Mouse (Mus musculus): ENCODE measurements around the gene Zfp983. TPM values are rescaled to one million over a fixed set of nuclear protein-coding genes. Genes with fewer than 3 reads are reported as not detected.

The Zfp983 gene
- polyA plus RNA-seq, 1 experiment from 2014 or later: 14.1 TPM

Other genes starting within 250 kb of the Zfp983 start
- 4.1 and 5.7 TPM in 2 replicates for gene Zfp54, start 227.4 kb upstream of the Zfp983 start, polyA plus RNA-seq (2015; fragmentation: Nextera tagmentation; extraction: Ambion mirVana)
- gene Zfp51, start 200.2 kb upstream of the Zfp983 start, polyA plus RNA-seq (2015; fragmentation: Nextera tagmentation; extraction: Ambion mirVana): 13.0 and 16.0 TPM in 2 replicates
- 12.4 and 13.5 TPM in 2 replicates for gene Zfp53, start 161.6 kb upstream of the Zfp983 start, polyA plus RNA-seq (2015; fragmentation: Nextera tagmentation; extraction: Ambion mirVana)
- gene Zfp52, start 115.1 kb upstream of the Zfp983 start, polyA plus RNA-seq (2015; fragmentation: Nextera tagmentation; extraction: Ambion mirVana): 3.1 and 3.2 TPM in 2 replicates
- 20.9 and 24.0 TPM in 2 replicates for gene Zfp948, start 83.6 kb upstream of the Zfp983 start, polyA plus RNA-seq (2015; fragmentation: Nextera tagmentation; extraction: Ambion mirVana)
- 17.1 and 23.5 TPM in 2 replicates for gene Gm10226, start 41.2 kb downstream of the Zfp983 start, polyA plus RNA-seq (2015; fragmentation: Nextera tagmentation; extraction: Ambion mirVana)
- gene Zfp760, start 57.1 kb downstream of the Zfp983 start, polyA plus RNA-seq (2015; fragmentation: Nextera tagmentation; extraction: Ambion mirVana): 19.4 and 21.5 TPM in 2 replicates
- gene Zfp229, start 80.2 kb downstream of the Zfp983 start, polyA plus RNA-seq (2015; fragmentation: Nextera tagmentation; extraction: Ambion mirVana): 10.5 and 11.1 TPM in 2 replicates
- 2.0 and 2.9 TPM in 2 replicates for gene Zfp820, start 195.1 kb downstream of the Zfp983 start, polyA plus RNA-seq (2015; fragmentation: Nextera tagmentation; extraction: Ambion mirVana)

Measured in forebrain, embryonic 16.5 days (tissue).